Comparison of ENCODE assay signal across 25 mouse cellular contexts in the genomic region with DNA sequence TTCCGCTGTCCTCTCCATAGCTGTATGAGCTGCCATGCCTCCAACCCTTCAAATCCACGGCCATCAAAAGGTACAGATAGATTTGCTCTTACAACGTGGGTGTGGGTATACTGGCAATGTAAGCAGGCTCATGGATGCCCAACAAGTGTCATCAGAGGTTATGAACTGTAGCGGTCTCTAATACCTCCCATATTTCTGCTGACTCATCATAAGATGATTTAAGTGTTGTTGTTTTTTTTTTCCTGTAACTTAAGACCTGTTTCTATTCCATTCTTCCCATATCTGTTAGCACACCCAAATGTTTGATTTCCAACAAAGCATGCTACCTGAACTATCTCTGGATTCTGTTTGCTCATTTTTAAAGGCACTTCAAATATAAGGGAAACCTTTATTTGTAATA. TPM values are rescaled to one million over a fixed set of nuclear protein-coding genes. Genes with fewer than 3 reads are reported as not detected.
DNase-seq lines count a peak whose midpoint lies in the region; ATAC-seq and TF ChIP-seq lines count a peak whose summit lies in the region.
"Had no signal": no experiment of that assay in that cellular context is flagged by ENCODE, and none has a peak within 500 bp of the region (broad histone marks: within the 10 kb centered on the region; RNA-seq: fewer than 3 reads in every experiment).

No protein-coding gene starts in this region.

- no peak for TF ChIP-seq POLR2A in CH12.LX (IDR thresholded peaks at IDR 0.05; ENCODE audit: low read depth, low read length)

- H3K4me1 ChIP-seq in intestine, embryonic 14.5 days (replicated peaks; ENCODE audit: control insufficient read depth, insufficient read depth, low read length): no peaks in the 10 kb centered on the region
- no peaks in the 10 kb centered on the region for H3K4me1 ChIP-seq in intestine, embryonic 16.5 days (ENCODE audit: control insufficient read depth, insufficient read depth, low read length)
- H3K4me1 ChIP-seq in CH12.LX (ENCODE audit: control insufficient read depth in 1 of 2, insufficient read depth in 2 of 2): no peaks in the 10 kb centered on the region
- H3K4me1 ChIP-seq in ES-E14 (ENCODE audit: control insufficient read depth in 2 of 2, insufficient read depth in 2 of 2, low read length in 2 of 2, poor library complexity in 1 of 2): no peaks in the 10 kb centered on the region
- no peaks in the 10 kb centered on the region for H3K4me1 ChIP-seq in limb, embryonic 10.5 days
- H3K4me1 ChIP-seq: embryonic facial prominence, embryonic 13.5 days; embryonic facial prominence, embryonic 15.5 days; forebrain, embryonic 10.5 days; forebrain, embryonic 13.5 days had no signal

- 94% methylated on average over 4 of the region's 4 CpGs for WGBS in intestine, embryonic 14.5 days
- 92% methylated on average over 4 of the region's 4 CpGs for WGBS in intestine, embryonic 16.5 days
- WGBS in limb, embryonic 10.5 days: 96% methylated on average over 4 of the region's 4 CpGs

- no peaks in the 10 kb centered on the region for H3K27me3 ChIP-seq in intestine, embryonic 14.5 days (replicated peaks; ENCODE audit: control insufficient read depth, insufficient read depth, low read length)
- no peaks in the 10 kb centered on the region for H3K27me3 ChIP-seq in intestine, embryonic 16.5 days (replicated peaks; ENCODE audit: control insufficient read depth, insufficient read depth, low read length)
- H3K27me3 ChIP-seq in CH12.LX (replicated peaks): no peaks in the 10 kb centered on the region
- no peaks in the 10 kb centered on the region for H3K27me3 ChIP-seq in limb, embryonic 10.5 days (ENCODE audit: low read depth, poor library complexity, severe bottlenecking)
- H3K27me3 ChIP-seq: embryonic facial prominence, embryonic 13.5 days; embryonic facial prominence, embryonic 15.5 days; forebrain, embryonic 13.5 days; Patski had no signal

- no peak for TF ChIP-seq CTCF in CH12.LX (conservative IDR thresholded peaks at IDR 0.05 in 1 of 2, IDR thresholded peaks at IDR 0.05 in 1 of 2; ENCODE audit: low read depth in 2 of 2, low read length in 2 of 2)

- H3K36me3 ChIP-seq in intestine, embryonic 14.5 days (ENCODE audit: control insufficient read depth, insufficient read depth, low read length): peaks cover 89% of the 10 kb centered on the region
- peaks cover 25% of the 10 kb centered on the region for H3K36me3 ChIP-seq in intestine, embryonic 16.5 days (ENCODE audit: control insufficient read depth, insufficient read depth, low read length)
- H3K36me3 ChIP-seq in CH12.LX (replicated peaks in 1 of 2; ENCODE audit: control insufficient read depth in 1 of 2, insufficient read depth in 1 of 2, low read length in 1 of 2) (peaks cover 66 to 92% of the 10 kb centered on the region in 2 experiments), ES-E14 (ENCODE audit: control insufficient read depth, insufficient read depth, low read length, poor library complexity, severe bottlenecking) (peaks cover 13% of the 10 kb centered on the region)
- peaks cover 96% of the 10 kb centered on the region for H3K36me3 ChIP-seq in limb, embryonic 10.5 days

- no peaks in the 10 kb centered on the region for H3K9me3 ChIP-seq in intestine, embryonic 14.5 days (ENCODE audit: control insufficient read depth, low read length)
- no peaks in the 10 kb centered on the region for H3K9me3 ChIP-seq in intestine, embryonic 16.5 days (ENCODE audit: control insufficient read depth, low read length)
- H3K9me3 ChIP-seq in CH12.LX (replicated peaks; ENCODE audit: low read length) (no peaks in the 10 kb centered on the region), ES-E14 (ENCODE audit: control insufficient read depth, insufficient read depth, low read depth, low read length) (no peaks in the 10 kb centered on the region)
- H3K9me3 ChIP-seq in limb, embryonic 10.5 days (replicated peaks): no peaks in the 10 kb centered on the region
- H3K9me3 ChIP-seq: embryonic facial prominence, embryonic 13.5 days; embryonic facial prominence, embryonic 15.5 days; forebrain, embryonic 10.5 days; forebrain, embryonic 13.5 days had no signal

- dilution Hi-C loops in CH12.LX (cut with MboI; ENCODE audit: extremely low pct_ligation_motif_present, extremely low pct_unique_long_range_greater_than_20kb, low sequenced_read_pairs): no loop called here

- ATAC-seq in intestine, embryonic 14.5 days (replicated peaks; ENCODE audit: low FRiP score, low TSS enrichment, low read depth): no peak
- no peak for ATAC-seq in intestine, embryonic 16.5 days
- no peak for ATAC-seq in granulocyte monocyte progenitor cell, adult 5-6 weeks (replicated peaks; ENCODE audit: poor library complexity, severe bottlenecking)
- ATAC-seq: activated CD4-positive, CD25-positive, alpha-beta regulatory T cell, adult 4 months; forebrain, embryonic 13.5 days; forebrain, embryonic 16.5 days; Patski had no signal

- TF ChIP-seq EP300 in CH12.LX (IDR thresholded peaks at IDR 0.05; ENCODE audit: low read length): no peak

- no peak overlapping the region for H3K27ac ChIP-seq in intestine, embryonic 14.5 days (ENCODE audit: low read depth)
- H3K27ac ChIP-seq in intestine, embryonic 16.5 days (ENCODE audit: low read length): no peak overlapping the region
- H3K27ac ChIP-seq in CH12.LX (ENCODE audit: insufficient read depth, low read depth) (no peak overlapping the region), ES-E14 (ENCODE audit: insufficient read depth, low read depth, low read length, poor library complexity, severe bottlenecking) (no peak overlapping the region)
- H3K27ac ChIP-seq in limb, embryonic 10.5 days: no peak overlapping the region
- H3K27ac ChIP-seq: embryonic facial prominence, embryonic 13.5 days; embryonic facial prominence, embryonic 15.5 days; forebrain, embryonic 10.5 days; forebrain, embryonic 13.5 days had no signal

- in situ Hi-C loops in CH12.LX (cut with MboI; ENCODE audit: low pct_ligation_motif_present, low pct_unique_long_range_greater_than_20kb, low sequenced_read_pairs): no loop called here
- in situ Hi-C loops in ES-E14 (cut with MboI; ENCODE audit: low sequenced_read_pairs in 2 of 2, unreplicated experiment in 2 of 2): no loop called here

- H3K9ac ChIP-seq in intestine, embryonic 14.5 days (ENCODE audit: low read length): no peak overlapping the region
- no peak overlapping the region for H3K9ac ChIP-seq in intestine, embryonic 16.5 days (ENCODE audit: low read depth, low read length)
- no peak overlapping the region for H3K9ac ChIP-seq in CH12.LX (ENCODE audit: insufficient read depth, low read depth)
- H3K9ac ChIP-seq in ES-E14 (ENCODE audit: insufficient read depth, low read depth, low read length, poor library complexity, severe bottlenecking): no peak overlapping the region
- H3K9ac ChIP-seq: embryonic facial prominence, embryonic 13.5 days; embryonic facial prominence, embryonic 15.5 days; forebrain, embryonic 13.5 days had no signal

- TF ChIP-seq RAD21 in CH12.LX (IDR thresholded peaks at IDR 0.05; ENCODE audit: low read depth, low read length): no peak

- no peak overlapping the region for H3K4me3 ChIP-seq in intestine, embryonic 14.5 days (ENCODE audit: low read depth, low read length)
- H3K4me3 ChIP-seq in intestine, embryonic 16.5 days (ENCODE audit: low read length): no peak overlapping the region
- H3K4me3 ChIP-seq in CH12.LX (replicated peaks in 1 of 3; ENCODE audit: low read depth in 2 of 3, low read length in 2 of 3, poor library complexity in 1 of 3) (no peak overlapping the region), ES-E14 (ENCODE audit: insufficient read depth in 1 of 2, low read depth in 1 of 2, low read length in 2 of 2, poor library complexity in 1 of 2, severe bottlenecking in 1 of 2) (no peak overlapping the region)
- no peak overlapping the region for H3K4me3 ChIP-seq in limb, embryonic 10.5 days
- H3K4me3 ChIP-seq: embryonic facial prominence, embryonic 13.5 days; embryonic facial prominence, embryonic 15.5 days; erythroblast, embryonic 14.5 days; forebrain, embryonic 10.5 days; forebrain, embryonic 13.5 days had no signal

- DNase-seq in intestine, embryonic 14.5 days (ENCODE audit: low spot score): peak; percentile 6
- no peak for DNase-seq in CH12.LX (ENCODE audit: extremely low read depth)
- DNase-seq in ES-E14 (ENCODE audit: low read depth, low spot score): no peak
- peak; percentile 12 for DNase-seq in limb, embryonic 10.5 days (ENCODE audit: low spot score)
- DNase-seq in spleen, postnatal 36 days (ENCODE audit: low spot score in 2 of 2): no peak
- DNase-seq: adrenal gland, adult 2 months; adrenal gland, postnatal 10 days; adrenal gland, postnatal 25 days; cerebellum, adult 11 months; cerebellum, adult 18-20 months; cerebellum, adult 8-10 months; cerebellum, adult 9-11 months; cerebellum, postnatal 14 days; cerebellum, postnatal 36 days; embryo, embryonic 11 days had no signal

- no peak overlapping the region for H3K4me2 ChIP-seq in intestine, embryonic 14.5 days (ENCODE audit: low read length)
- H3K4me2 ChIP-seq in intestine, embryonic 16.5 days (ENCODE audit: low read depth, low read length): no peak overlapping the region
- H3K4me2 ChIP-seq in CH12.LX (ENCODE audit: insufficient read depth, low read depth, poor library complexity, severe bottlenecking): no peak overlapping the region
- H3K4me2 ChIP-seq: embryonic facial prominence, embryonic 13.5 days; embryonic facial prominence, embryonic 15.5 days; forebrain, embryonic 13.5 days had no signal

- H3K79me2 ChIP-seq in CH12.LX (replicated peaks; ENCODE audit: control insufficient read depth, extremely low read depth, insufficient read depth, poor library complexity, severe bottlenecking): no peaks in the 10 kb centered on the region

TF ChIP-seq in CH12.LX, 34 proteins besides CTCF, POLR2A, EP300 and RAD21:
- TF ChIP-seq PAX5 (IDR thresholded peaks at IDR 0.05; ENCODE audit: low read length) (no peak), MAFK (IDR thresholded peaks at IDR 0.05; ENCODE audit: insufficient replicate concordance, low read length) (peak; percentile 93)

TF ChIP-seq in ES-E14, 5 proteins besides CTCF, POLR2A, EP300 and RAD21:
- TF ChIP-seq MAFK (IDR thresholded peaks at IDR 0.05; ENCODE audit: insufficient read depth, low read depth, low read length): peak; percentile 92
- no peak for TF ChIP-seq ZC3H11A (IDR thresholded peaks at IDR 0.05; ENCODE audit: borderline replicate concordance, low read depth, low read length)

RNA-seq across cellular contexts. Expression of a gene that starts 55.1 kb away (rescaled TPM):
- 53.9 and 54.1 TPM in 2 replicates for polyA plus RNA-seq in intestine, embryonic 14.5 days (2014; fragmentation: Nextera tagmentation; extraction: Ambion mirVana)
- 44.1 and 48.8 TPM in 2 replicates for polyA plus RNA-seq in intestine, embryonic 16.5 days (2015; fragmentation: Nextera tagmentation; extraction: Ambion mirVana)
- total RNA-seq in CH12.LX (2012; rRNA removed): 23.9 and 27.6 TPM in 2 replicates
- total RNA-seq in CH12.LX (2014; rRNA removed): 20.4 and 20.6 TPM in 2 replicates
- 35.3 and 41.2 TPM in 2 replicates for polyA plus RNA-seq in CH12.LX (2012; ENCODE audit: insufficient read length, low read depth)
- 42.0 and 43.0 TPM in 2 replicates for total RNA-seq in ES-E14 (2012; rRNA removed)
- 90.5 and 93.8 TPM in 2 replicates for polyA plus RNA-seq in limb, embryonic 10.5 days (2016; fragmentation: Nextera tagmentation; extraction: Ambion mirVana)
- total RNA-seq in granulocyte monocyte progenitor cell, adult 5-6 weeks (2014; fragmentation: Nextera tagmentation): 38.0 and 44.6 TPM in 2 replicates
- total RNA-seq in granulocyte monocyte progenitor cell, adult 5-6 weeks (2017): 33.1 and 34.4 TPM in 2 replicates

Comparison
In these comparisons a context has a peak if more than half of its experiments do, and no peak if none do; other contexts are left out.
1. DNase-seq: peak in intestine, embryonic 14.5 days (single experiment) and limb, embryonic 10.5 days (single experiment); none in CH12.LX (single experiment), ES-E14 (single experiment) and spleen, postnatal 36 days (0 of 2).